Mouse (Mus musculus) liver, postnatal 0 days (tissue): ENCODE measurements around the gene Ugt1a9.

Experiments
- CTCF ChIP-seq: sonication (generic); IDR thresholded peaks from 2 replicates; pipeline ENCODE4 v1.5.1; 2016; ENCODE audit warnings: antibody characterized with exemption, low read depth
- EP300 ChIP-seq: IDR thresholded peaks from 2 replicates; pipeline ENCODE4 v1.6.1; 2016; ENCODE audit warnings: antibody characterized with exemption, low read depth, mild to moderate bottlenecking

DNA sequence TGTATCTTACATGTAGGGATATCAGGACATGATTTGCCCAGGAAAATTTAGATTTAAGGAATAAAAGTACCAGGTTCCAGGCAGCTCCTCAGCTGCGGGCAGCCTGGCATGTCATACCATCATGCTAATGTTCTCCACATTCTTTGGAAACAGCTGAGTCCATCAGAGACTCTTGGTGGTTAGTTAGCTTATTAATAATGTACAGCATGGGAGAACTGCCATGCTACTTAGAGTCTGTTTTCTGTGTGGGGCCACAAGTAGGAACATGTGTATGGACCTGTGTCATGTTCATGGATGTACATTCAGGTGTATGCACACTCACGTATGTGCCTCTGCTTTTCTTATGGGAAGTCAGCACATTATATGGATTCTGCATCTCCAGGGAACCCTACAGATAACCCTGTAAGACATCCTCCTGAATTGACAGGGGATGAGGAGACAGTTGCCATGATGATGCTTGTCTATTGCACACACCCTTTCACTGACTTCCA is 143.9 kb downstream of the Ugt1a9 start:
- TF ChIP-seq CTCF (no peak), EP300 (no peak)
